In genomic region chr6:41127816-41128215, GRCm38 (mm10) we compare ENCODE assay signal across 23 mouse cellular contexts.
"Had no signal": no experiment of that assay in that cellular context is flagged by ENCODE, and none has a peak within 500 bp of the region (broad histone marks: within the 10 kb centered on the region; RNA-seq: fewer than 3 reads in every experiment).

No protein-coding gene starts in this region.

- H3K4me2 ChIP-seq: heart, embryonic 11.5 days; heart, embryonic 13.5 days; heart, embryonic 15.5 days; hindbrain, embryonic 13.5 days; hindbrain, embryonic 15.5 days; limb, embryonic 13.5 days; limb, embryonic 15.5 days; liver, embryonic 12.5 days had no signal

- DNase-seq: forebrain, postnatal 0 days; gastrocnemius, postnatal 14 days; gastrocnemius, postnatal 36 days; heart, adult 11 months; heart, adult 2 months; heart, postnatal 14 days; heart, postnatal 36 days; kidney, adult 11 months; layer of hippocampus, adult 9-11 months; layer of hippocampus, postnatal 36 days; left cerebral cortex, postnatal 4 days had no signal

- H3K27ac ChIP-seq: heart, adult 2 months; heart, embryonic 13.5 days; heart, embryonic 15.5 days; hindbrain, embryonic 13.5 days; hindbrain, embryonic 15.5 days; hindbrain, postnatal 0 days; kidney, postnatal 0 days; limb, embryonic 13.5 days; limb, embryonic 15.5 days; liver, embryonic 12.5 days; liver, embryonic 14.5 days had no signal

- H3K36me3 ChIP-seq: heart, embryonic 13.5 days; heart, embryonic 15.5 days; hindbrain, embryonic 13.5 days; hindbrain, embryonic 15.5 days; limb, embryonic 13.5 days; limb, embryonic 15.5 days; liver, embryonic 12.5 days had no signal

- H3K9me3 ChIP-seq: heart, embryonic 13.5 days; heart, embryonic 15.5 days; hindbrain, embryonic 13.5 days; hindbrain, embryonic 15.5 days; limb, embryonic 13.5 days; limb, embryonic 15.5 days; liver, embryonic 12.5 days had no signal

- ATAC-seq: forebrain, postnatal 0 days; hindbrain, postnatal 0 days; intestine, embryonic 16.5 days; liver, embryonic 12.5 days had no signal

- H3K9ac ChIP-seq: forebrain, postnatal 0 days; heart, embryonic 13.5 days; heart, embryonic 15.5 days; hindbrain, embryonic 13.5 days; hindbrain, embryonic 15.5 days; limb, embryonic 13.5 days; limb, embryonic 15.5 days; liver, embryonic 12.5 days; liver, embryonic 14.5 days had no signal

- H3K27me3 ChIP-seq: heart, embryonic 13.5 days; heart, embryonic 15.5 days; hindbrain, embryonic 13.5 days; hindbrain, embryonic 15.5 days; limb, embryonic 13.5 days; limb, embryonic 15.5 days; liver, embryonic 12.5 days had no signal

- H3K4me3 ChIP-seq: heart, adult 2 months; heart, embryonic 13.5 days; heart, embryonic 15.5 days; hindbrain, embryonic 13.5 days; hindbrain, embryonic 15.5 days; limb, embryonic 13.5 days; limb, embryonic 15.5 days; liver, embryonic 12.5 days had no signal

- H3K4me1 ChIP-seq: heart, embryonic 13.5 days; heart, embryonic 15.5 days; hindbrain, embryonic 13.5 days; hindbrain, embryonic 15.5 days; limb, embryonic 13.5 days; limb, embryonic 15.5 days; liver, embryonic 12.5 days had no signal
